In genomic region chr17:50084721-50085120, GRCm38 (mm10) we compare ENCODE assay signal across 21 mouse cellular contexts.
"Had no signal": no experiment of that assay in that cellular context is flagged by ENCODE, and none has a peak within 500 bp of the region (broad histone marks: within the 10 kb centered on the region; RNA-seq: fewer than 3 reads in every experiment).

No protein-coding gene starts in this region.

- H3K36me3 ChIP-seq: intestine, embryonic 15.5 days; kidney, embryonic 15.5 days; limb, embryonic 10.5 days; limb, embryonic 13.5 days; midbrain, embryonic 12.5 days; neural tube, embryonic 13.5 days had no signal

- H3K4me1 ChIP-seq: intestine, embryonic 15.5 days; kidney, embryonic 15.5 days; limb, embryonic 10.5 days; midbrain, embryonic 12.5 days; neural tube, embryonic 13.5 days had no signal

- H3K4me3 ChIP-seq: intestine, embryonic 15.5 days; kidney, embryonic 15.5 days; limb, embryonic 10.5 days; limb, embryonic 13.5 days; midbrain, embryonic 12.5 days; myocyte; neural tube, embryonic 13.5 days had no signal

- H3K9ac ChIP-seq: intestine, embryonic 15.5 days; kidney, embryonic 15.5 days; limb, embryonic 13.5 days; liver, embryonic 14.5 days; liver, postnatal 0 days; lung, embryonic 14.5 days; midbrain, embryonic 12.5 days; neural tube, embryonic 13.5 days had no signal

- H3K27me3 ChIP-seq: intestine, embryonic 15.5 days; kidney, embryonic 15.5 days; limb, embryonic 13.5 days; midbrain, embryonic 12.5 days; neural tube, embryonic 13.5 days had no signal

- DNase-seq: kidney, adult 11 months; kidney, adult 8-10 months; kidney, postnatal 10 days; kidney, postnatal 4 days; liver; liver, postnatal 0 days; lung, embryonic 14.5 days; right cerebral cortex, adult 18-20 months; right cerebral cortex, postnatal 14 days; right cerebral cortex, postnatal 4 days; spleen, adult 18-20 months had no signal

- H3K27ac ChIP-seq: intestine, embryonic 15.5 days; kidney, embryonic 15.5 days; limb, embryonic 10.5 days; limb, embryonic 13.5 days; liver, embryonic 14.5 days; macrophage; midbrain, embryonic 12.5 days; neural tube, embryonic 13.5 days; stomach, postnatal 0 days had no signal
